Mouse (Mus musculus): ENCODE measurements around the gene Xlr5a. TPM values are rescaled to one million over a fixed set of nuclear protein-coding genes. Genes with fewer than 3 reads are reported as not detected.
A peak's percentile ranks its signal among the peaks of the same experiment; 100 is the strongest.
"Not testable (repeated sequence)": the region's sequence is repeated elsewhere in the genome, so short reads cannot be mapped to it uniquely, and the experiment has no call there.

Gene Xlr5a
- polyA plus RNA-seq, 1 experiment, result not detected

GRCm38 (mm10) chrX:73229288-73229687 lies 63.5 kb downstream of the Xlr5a start:
- peak overlapping the region; percentile 31 for H3K4me3 ChIP-seq (ENCODE audit: insufficient read depth, poor library complexity, severe bottlenecking)
- H3K79me2 ChIP-seq (ENCODE audit: control insufficient read depth, insufficient read depth), result no peaks in the 10 kb centered on the region
- no peaks in the 10 kb centered on the region for H3K27me3 ChIP-seq (ENCODE audit: control insufficient read depth, insufficient read depth, insufficient read length)
- TF ChIP-seq CTCF (IDR thresholded peaks at IDR 0.05; ENCODE audit: control insufficient read depth, insufficient read depth, insufficient read length) (no peak), MAX (IDR thresholded peaks at IDR 0.05) (no peak), USF1 (IDR thresholded peaks at IDR 0.05; ENCODE audit: low read depth) (no peak), MYOG (IDR thresholded peaks at IDR 0.05; ENCODE audit: control insufficient read depth, extremely low read depth, insufficient read length) (no peak), FOSL1 (IDR thresholded peaks at IDR 0.05; ENCODE audit: insufficient read depth, low read length, poor library complexity, severe bottlenecking) (no peak), CEBPB (IDR thresholded peaks at IDR 0.05; ENCODE audit: low read depth) (no peak), MYOD1 (IDR thresholded peaks at IDR 0.05; ENCODE audit: control insufficient read depth, insufficient read length, low read depth) (no peak)
- H3K79me3 ChIP-seq (ENCODE audit: low read depth), result no peaks in the 10 kb centered on the region
- H3ac ChIP-seq (ENCODE audit: control insufficient read depth, insufficient read length, low read depth), result no peak overlapping the region
- H3K36me3 ChIP-seq (ENCODE audit: control insufficient read depth, insufficient read depth), result no peaks in the 10 kb centered on the region

GRCm38 (mm10) chrX:73228606-73229214 lies 64.1 kb downstream of the Xlr5a start:
- Histone ChIP-seq H3K79me2 (ENCODE audit: control insufficient read depth, insufficient read depth) (no peaks in the 10 kb centered on the region), H3ac (ENCODE audit: control insufficient read depth, insufficient read length, low read depth) (peak overlapping the region; percentile 74), H3K27me3 (ENCODE audit: control insufficient read depth, insufficient read depth, insufficient read length) (no peaks in the 10 kb centered on the region), H3K36me3 (ENCODE audit: control insufficient read depth, insufficient read depth) (no peaks in the 10 kb centered on the region), H3K79me3 (ENCODE audit: low read depth) (no peaks in the 10 kb centered on the region), H3K4me3 (ENCODE audit: insufficient read depth, poor library complexity, severe bottlenecking) (peak overlapping the region; percentile 31)
- no peak for TF ChIP-seq USF1 (IDR thresholded peaks at IDR 0.05; ENCODE audit: low read depth)
- no peak for TF ChIP-seq MYOD1 (IDR thresholded peaks at IDR 0.05; ENCODE audit: control insufficient read depth, insufficient read length, low read depth)
- no peak for TF ChIP-seq MAX (IDR thresholded peaks at IDR 0.05)
- TF ChIP-seq CTCF (IDR thresholded peaks at IDR 0.05; ENCODE audit: control insufficient read depth, insufficient read depth, insufficient read length), result no peak
- no peak for TF ChIP-seq MYOG (IDR thresholded peaks at IDR 0.05; ENCODE audit: control insufficient read depth, extremely low read depth, insufficient read length)

GRCm38 (mm10) chrX:73227914-73228605 lies 64.7 kb downstream of the Xlr5a start, which contains the start of gene F8a:
Gene F8a, plus strand, starts transcription at chrX:73228291.
- TF ChIP-seq CEBPB (IDR thresholded peaks at IDR 0.05; ENCODE audit: low read depth) (no peak), MYOD1 (IDR thresholded peaks at IDR 0.05; ENCODE audit: control insufficient read depth, insufficient read length, low read depth) (no peak), CTCF (IDR thresholded peaks at IDR 0.05; ENCODE audit: control insufficient read depth, insufficient read depth, insufficient read length) (no peak), MYOG (IDR thresholded peaks at IDR 0.05; ENCODE audit: control insufficient read depth, extremely low read depth, insufficient read length) (no peak), FOSL1 (IDR thresholded peaks at IDR 0.05; ENCODE audit: insufficient read depth, low read length, poor library complexity, severe bottlenecking) (no peak), MAX (IDR thresholded peaks at IDR 0.05) (no peak)
- Histone ChIP-seq H3K79me2 (ENCODE audit: control insufficient read depth, insufficient read depth) (no peaks in the 10 kb centered on the region), H3K27me3 (ENCODE audit: control insufficient read depth, insufficient read depth, insufficient read length) (no peaks in the 10 kb centered on the region)

GRCm38 (mm10) chrX:73225365-73225764 lies 67.4 kb downstream of the Xlr5a start:
- TF ChIP-seq CEBPB (IDR thresholded peaks at IDR 0.05; ENCODE audit: low read depth) (no peak), FOSL1 (IDR thresholded peaks at IDR 0.05; ENCODE audit: insufficient read depth, low read length, poor library complexity, severe bottlenecking) (no peak), MAX (IDR thresholded peaks at IDR 0.05) (no peak), USF1 (IDR thresholded peaks at IDR 0.05; ENCODE audit: low read depth) (no peak), MYOD1 (IDR thresholded peaks at IDR 0.05; ENCODE audit: control insufficient read depth, insufficient read length, low read depth) (no peak), MYOG (IDR thresholded peaks at IDR 0.05; ENCODE audit: control insufficient read depth, extremely low read depth, insufficient read length) (no peak), CTCF (IDR thresholded peaks at IDR 0.05; ENCODE audit: control insufficient read depth, insufficient read depth, insufficient read length) (no peak)
- Histone ChIP-seq H3K79me3 (ENCODE audit: low read depth) (no peaks in the 10 kb centered on the region), H3K27me3 (ENCODE audit: control insufficient read depth, insufficient read depth, insufficient read length) (no peaks in the 10 kb centered on the region), H3K4me3 (ENCODE audit: insufficient read depth, poor library complexity, severe bottlenecking) (no peak overlapping the region), H3K79me2 (ENCODE audit: control insufficient read depth, insufficient read depth) (no peaks in the 10 kb centered on the region), H3K36me3 (ENCODE audit: control insufficient read depth, insufficient read depth) (no peaks in the 10 kb centered on the region), H3ac (ENCODE audit: control insufficient read depth, insufficient read length, low read depth) (no peak overlapping the region)

More at GRCm38 (mm10) chrX:73227914-73228605, 64.7 kb downstream of the Xlr5a start, which contains the start of gene F8a:
- H3ac ChIP-seq (ENCODE audit: control insufficient read depth, insufficient read length, low read depth), result peak within 1 kb of the TSS; percentile 74
- H3K36me3 ChIP-seq (ENCODE audit: control insufficient read depth, insufficient read depth), result no peaks in the 10 kb centered on the region
- no peaks in the 10 kb centered on the region for H3K79me3 ChIP-seq (ENCODE audit: low read depth)
- peak within 1 kb of the TSS; percentile 31 for H3K4me3 ChIP-seq (ENCODE audit: insufficient read depth, poor library complexity, severe bottlenecking)

- H3K79me3 ChIP-seq (ENCODE audit: low read depth); H3K79me2 ChIP-seq (ENCODE audit: control insufficient read depth, insufficient read depth); H3K4me3 ChIP-seq (ENCODE audit: insufficient read depth, poor library complexity, severe bottlenecking); H3K27me3 ChIP-seq (ENCODE audit: control insufficient read depth, insufficient read depth, insufficient read length); H3K36me3 ChIP-seq (ENCODE audit: control insufficient read depth, insufficient read depth); H3ac ChIP-seq (ENCODE audit: control insufficient read depth, insufficient read length, low read depth): not testable (repeated sequence)
These were observed 78.8 kb downstream of the Xlr5a start, which contains the start of gene Xlr4b for GRCm38 (mm10) chrX:73213819-73214564. Gene Xlr4b, plus strand, starts transcription at chrX:73214333.

GRCm38 (mm10) chrX:73191934-73192333 lies 100.8 kb downstream of the Xlr5a start, which contains the start of gene Xlr3b:
Gene Xlr3b, plus strand, starts transcription at chrX:73192207.
- not testable (repeated sequence) for H3K4me3 ChIP-seq (ENCODE audit: insufficient read depth, poor library complexity, severe bottlenecking); H3K27me3 ChIP-seq (ENCODE audit: control insufficient read depth, insufficient read depth, insufficient read length); H3K36me3 ChIP-seq (ENCODE audit: control insufficient read depth, insufficient read depth); H3K79me3 ChIP-seq (ENCODE audit: low read depth); H3ac ChIP-seq (ENCODE audit: control insufficient read depth, insufficient read length, low read depth); H3K79me2 ChIP-seq (ENCODE audit: control insufficient read depth, insufficient read depth)

GRCm38 (mm10) chrX:73176889-73177288 lies 115.9 kb downstream of the Xlr5a start, which contains the start of gene Spin2d:
Gene Spin2d, minus strand, starts transcription at chrX:73176989.
- not testable (repeated sequence) for H3K27me3 ChIP-seq (ENCODE audit: control insufficient read depth, insufficient read depth, insufficient read length); H3K79me3 ChIP-seq (ENCODE audit: low read depth); H3K36me3 ChIP-seq (ENCODE audit: control insufficient read depth, insufficient read depth); H3K79me2 ChIP-seq (ENCODE audit: control insufficient read depth, insufficient read depth); H3K4me3 ChIP-seq (ENCODE audit: insufficient read depth, poor library complexity, severe bottlenecking); H3ac ChIP-seq (ENCODE audit: control insufficient read depth, insufficient read length, low read depth)

GRCm38 (mm10) chrX:73149350-73149749 lies 143.4 kb downstream of the Xlr5a start, which contains the start of gene DXBay18:
Gene DXBay18, minus strand, starts transcription at chrX:73149450.
- H3ac ChIP-seq (ENCODE audit: control insufficient read depth, insufficient read length, low read depth); H3K4me3 ChIP-seq (ENCODE audit: insufficient read depth, poor library complexity, severe bottlenecking); H3K79me2 ChIP-seq (ENCODE audit: control insufficient read depth, insufficient read depth); H3K27me3 ChIP-seq (ENCODE audit: control insufficient read depth, insufficient read depth, insufficient read length); H3K79me3 ChIP-seq (ENCODE audit: low read depth); H3K36me3 ChIP-seq (ENCODE audit: control insufficient read depth, insufficient read depth): not testable (repeated sequence)
